Mouse (Mus musculus) liver, embryonic 14.5 days (tissue): ENCODE data around the gene Tacc2.

ENCODE experiments used
- CTCF ChIP-seq: IDR thresholded peaks from 2 replicates; pipeline ENCODE4 v1.5.1; 2016; ENCODE audit warnings: antibody characterized with exemption, low read depth, control low read depth
- EP300 ChIP-seq: IDR thresholded peaks from 2 replicates; pipeline ENCODE4 v1.6.1; 2016; ENCODE audit warnings: antibody characterized with exemption, low read depth

GRCm38 (mm10) chr7:130698480-130698879 lies 121.2 kb downstream of the Tacc2 start:
- TF ChIP-seq CTCF, result no peak
- no peak for TF ChIP-seq EP300
